Mouse (Mus musculus) thymus, adult 2 months (tissue): ENCODE results near the gene Gm10447.

ENCODE experiments used
- CTCF ChIP-seq: fragments of 200-500 bp; IDR thresholded peaks from 2 replicates; pipeline ENCODE4 v1.5.1; 2012; ENCODE audit warnings: mild to moderate bottlenecking, control low read depth, low read length, moderate library complexity, borderline replicate concordance; ENCODE audit not compliant: control insufficient read depth, poor library complexity, insufficient read depth; ENCODE audit errors: extremely low read depth
- POLR2A ChIP-seq: fragments of 200-500 bp; IDR thresholded peaks from 2 replicates; pipeline ENCODE4 v1.6.1; 2012; ENCODE audit warnings: mild to moderate bottlenecking, low read length, control low read depth, moderate library complexity; ENCODE audit not compliant: control insufficient read depth, poor library complexity, insufficient read depth; ENCODE audit errors: extremely low read depth

DNA sequence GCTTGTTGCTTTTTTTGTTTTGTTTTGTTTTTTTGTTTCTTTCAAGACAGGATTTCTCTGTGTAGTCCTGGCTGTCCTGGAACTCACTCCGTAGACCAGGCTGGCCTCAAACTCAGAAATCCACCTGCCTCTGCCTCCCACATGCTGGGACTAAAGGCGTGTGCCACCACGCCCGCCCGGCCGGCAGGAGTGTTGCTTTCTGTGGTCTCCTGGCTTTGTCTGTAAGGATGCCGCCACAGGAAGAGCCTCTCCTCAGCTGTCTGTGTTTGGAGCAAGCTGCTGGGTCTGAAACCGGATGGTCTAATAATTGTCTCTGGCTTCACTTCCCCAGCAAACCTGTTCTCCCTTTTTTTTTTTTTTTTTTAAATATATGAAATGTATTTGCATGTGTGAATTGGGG is 21.4 kb downstream of the Gm10447 start:
- TF ChIP-seq CTCF (no peak), POLR2A (no peak)
